Mouse (Mus musculus): Measurements from ENCODE around the gene Tceanc. TPM values are rescaled to one million over a fixed set of nuclear protein-coding genes. Genes with fewer than 3 reads are reported as not detected.
"Not testable (repeated sequence)": the region's sequence is repeated elsewhere in the genome, so short reads cannot be mapped to it uniquely, and the experiment has no call there.

Tceanc gene
- total and polyA plus RNA-seq, 2 experiments from 2014 or later: 3.7 to 3.9 TPM

DNA sequence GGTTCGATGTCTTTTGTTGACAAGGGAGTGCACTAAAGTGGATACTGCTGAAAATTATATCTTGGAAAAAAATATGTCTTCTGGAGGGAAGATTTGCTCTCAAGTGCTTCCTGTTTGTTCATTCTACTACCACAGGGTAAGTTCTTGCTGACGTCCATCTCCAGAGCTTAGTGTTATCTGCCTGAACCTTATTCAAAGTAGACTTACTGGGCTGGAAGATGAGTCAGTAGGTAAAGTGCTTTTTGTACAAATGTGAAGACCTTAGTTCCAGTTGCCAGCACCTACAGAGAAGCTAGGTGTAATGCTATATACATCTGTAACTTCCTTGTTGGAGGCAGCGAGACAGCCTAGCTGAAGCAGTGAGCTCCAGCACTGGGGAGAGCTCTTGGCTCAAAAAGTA, 2.4 kb downstream of the Tceanc start:
- WGBS: 92% methylated on average over 3 of the region's 3 CpGs
- H3K9me3 ChIP-seq (ENCODE audit: low read length): no peaks in the 10 kb centered on the region
- no peak overlapping the region for H3K27ac ChIP-seq
- DNase-seq (ENCODE audit: low spot score): no peak
- H3K4me3 ChIP-seq (ENCODE audit: low read length): no peak overlapping the region
- H3K4me1 ChIP-seq (ENCODE audit: insufficient read depth, low read length): no peaks in the 10 kb centered on the region
- no peaks in the 10 kb centered on the region for H3K27me3 ChIP-seq (ENCODE audit: insufficient read depth, low read length)
- H3K4me2 ChIP-seq (ENCODE audit: low read depth, low read length): no peak overlapping the region
- no peak overlapping the region for H3K9ac ChIP-seq (replicated peaks; ENCODE audit: low read length)
- no peak for ATAC-seq
- TF ChIP-seq CTCF (IDR thresholded peaks at IDR 0.05; ENCODE audit: low read depth): no peak
- H3K36me3 ChIP-seq (ENCODE audit: insufficient read depth, low read length): no peaks in the 10 kb centered on the region

GRCm38 (mm10) chrX:166514035-166514434, 4.3 kb downstream of the Tceanc start:
- peak overlapping the region; percentile 24; the same call in 1 of the 2 replicates for H3K4me2 ChIP-seq (ENCODE audit: low read depth, low read length)
- not testable (repeated sequence) for H3K27ac ChIP-seq; H3K4me3 ChIP-seq (ENCODE audit: low read length); H3K27me3 ChIP-seq (ENCODE audit: insufficient read depth, low read length); H3K4me1 ChIP-seq (ENCODE audit: insufficient read depth, low read length); H3K9me3 ChIP-seq (ENCODE audit: low read length); H3K9ac ChIP-seq (replicated peaks; ENCODE audit: low read length); DNase-seq (ENCODE audit: low spot score); H3K36me3 ChIP-seq (ENCODE audit: insufficient read depth, low read length); ATAC-seq
- 31% methylated on average over 12 of the region's 12 CpGs for WGBS

GRCm38 (mm10) chrX:166512071-166512470, 6.3 kb downstream of the Tceanc start:
- Histone ChIP-seq H3K4me1 (ENCODE audit: insufficient read depth, low read length) (no peaks in the 10 kb centered on the region), H3K9ac (replicated peaks; ENCODE audit: low read length) (no peak overlapping the region), H3K4me3 (ENCODE audit: low read length) (no peak overlapping the region), H3K27me3 (ENCODE audit: insufficient read depth, low read length) (no peaks in the 10 kb centered on the region), H3K9me3 (ENCODE audit: low read length) (no peaks in the 10 kb centered on the region), H3K36me3 (ENCODE audit: insufficient read depth, low read length) (no peaks in the 10 kb centered on the region), H3K4me2 (ENCODE audit: low read depth, low read length) (no peak overlapping the region), H3K27ac (no peak overlapping the region)
- ATAC-seq (no peak), DNase-seq (ENCODE audit: low spot score) (no peak)
- no peak for TF ChIP-seq CTCF (IDR thresholded peaks at IDR 0.05; ENCODE audit: low read depth)
- WGBS: 91% methylated on average over 4 of the region's 4 CpGs

GRCm38 (mm10) chrX:166511107-166511506, 7.3 kb downstream of the Tceanc start:
- H3K9ac ChIP-seq (replicated peaks; ENCODE audit: low read length): no peak overlapping the region
- no peaks in the 10 kb centered on the region for H3K9me3 ChIP-seq (ENCODE audit: low read length)
- no peak for TF ChIP-seq CTCF (IDR thresholded peaks at IDR 0.05; ENCODE audit: low read depth)
- ATAC-seq (no peak), DNase-seq (ENCODE audit: low spot score) (no peak)
- H3K4me1 ChIP-seq (ENCODE audit: insufficient read depth, low read length): no peaks in the 10 kb centered on the region
- H3K27ac ChIP-seq: no peak overlapping the region
- no peak overlapping the region for H3K4me2 ChIP-seq (ENCODE audit: low read depth, low read length)
- no peaks in the 10 kb centered on the region for H3K36me3 ChIP-seq (ENCODE audit: insufficient read depth, low read length)
- H3K4me3 ChIP-seq (ENCODE audit: low read length): no peak overlapping the region
- no peaks in the 10 kb centered on the region for H3K27me3 ChIP-seq (ENCODE audit: insufficient read depth, low read length)

- Histone ChIP-seq H3K4me2 (ENCODE audit: low read depth, low read length) (peak overlapping the region; percentile 51), H3K9me3 (ENCODE audit: low read length) (no peaks in the 10 kb centered on the region), H3K9ac (replicated peaks; ENCODE audit: low read length) (peak overlapping the region; percentile 42), H3K27ac (peak overlapping the region; percentile 96), H3K4me3 (ENCODE audit: low read length) (peak overlapping the region; percentile 47), H3K4me1 (ENCODE audit: insufficient read depth, low read length) (no peaks in the 10 kb centered on the region), H3K36me3 (ENCODE audit: insufficient read depth, low read length) (no peaks in the 10 kb centered on the region), H3K27me3 (ENCODE audit: insufficient read depth, low read length) (no peaks in the 10 kb centered on the region)
- peak; percentile 99 for ATAC-seq
- peak; percentile 96 for DNase-seq (ENCODE audit: low spot score)
- WGBS: 34% methylated on average over 62 of the region's 65 CpGs
- TF ChIP-seq CTCF (IDR thresholded peaks at IDR 0.05; ENCODE audit: low read depth): peak; percentile 43
Observed at GRCm38 (mm10) chrX:166509761-166510738, 8.3 kb downstream of the Tceanc start.

DNA sequence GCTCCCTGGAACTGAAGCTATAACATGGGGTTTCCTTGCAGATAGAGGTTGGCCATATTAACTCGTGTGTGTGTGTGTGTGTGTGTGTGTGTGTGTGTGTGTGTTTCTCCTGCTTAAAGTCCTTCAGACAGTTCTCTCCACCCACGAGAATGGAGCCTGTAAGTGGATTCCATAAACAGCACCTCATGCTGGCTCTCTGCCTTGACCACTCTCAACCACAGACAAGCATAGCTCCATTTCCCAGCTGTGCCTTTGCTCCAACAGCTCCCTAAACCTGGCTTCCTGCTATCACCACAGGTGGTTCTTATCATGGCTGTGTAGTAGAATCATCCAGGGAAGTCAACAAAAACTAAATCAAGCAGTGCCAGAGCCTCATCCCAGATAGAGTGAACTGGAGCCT, 13.9 kb downstream of the Tceanc start:
- Histone ChIP-seq H3K27ac (no peak overlapping the region), H3K9me3 (ENCODE audit: low read length) (no peaks in the 10 kb centered on the region), H3K4me1 (ENCODE audit: insufficient read depth, low read length) (no peaks in the 10 kb centered on the region), H3K36me3 (ENCODE audit: insufficient read depth, low read length) (no peaks in the 10 kb centered on the region), H3K9ac (replicated peaks; ENCODE audit: low read length) (no peak overlapping the region), H3K27me3 (ENCODE audit: insufficient read depth, low read length) (no peaks in the 10 kb centered on the region), H3K4me2 (ENCODE audit: low read depth, low read length) (no peak overlapping the region), H3K4me3 (ENCODE audit: low read length) (no peak overlapping the region)
- TF ChIP-seq CTCF (IDR thresholded peaks at IDR 0.05; ENCODE audit: low read depth): no peak
- WGBS: 59% methylated on average over 2 of the region's 2 CpGs
- ATAC-seq (no peak), DNase-seq (ENCODE audit: low spot score) (no peak)

Measured in hindbrain, postnatal 0 days (tissue).